Comparison of ENCODE assay signal across 9 mouse cellular contexts in genomic region chr2:59628057-59628901, GRCm38 (mm10). TPM values are rescaled to one million over a fixed set of nuclear protein-coding genes. Genes with fewer than 3 reads are reported as not detected.
DNase-seq lines count a peak whose midpoint lies in the region.
"Had no signal": no experiment of that assay in that cellular context is flagged by ENCODE, and none has a peak within 500 bp of the region (broad histone marks: within the 10 kb centered on the region; RNA-seq: fewer than 3 reads in every experiment).

No protein-coding gene starts in this region.

- DNase-seq in adrenal gland, adult (ENCODE audit: inconsistent age in 2 of 2, low spot score in 1 of 2) = peak; percentile 23 to 78
- no peak for DNase-seq in adrenal gland, postnatal 4 days (ENCODE audit: low spot score in 2 of 2)
- DNase-seq in urinary bladder, postnatal 36 days (ENCODE audit: low spot score in 2 of 2) = peak; percentile 14 to 57
- DNase-seq in urinary bladder, postnatal 4 days (ENCODE audit: low spot score in 2 of 2) = no peak
- DNase-seq in heart, postnatal 4 days = peak; percentile 51
- DNase-seq in layer of hippocampus, adult 9-11 months = peak; percentile 87
- DNase-seq in spleen, adult 12 weeks (ENCODE audit: low spot score) = no peak
- no peak for DNase-seq in embryo, embryonic 10.5 days (ENCODE audit: low spot score)
- DNase-seq: liver, embryonic 13.5 days had no signal

RNA-seq across cellular contexts. Expression of gene Tanc1, which starts 16.4 kb away (rescaled TPM):
- 10 to 100 TPM; 19.9 to 30.8 TPM for total RNA-seq in adrenal gland, postnatal 4 days (2021)
- total RNA-seq in heart, postnatal 4 days (2021) = 10 to 100 TPM; 42.5 to 42.8 TPM

Comparison
In these comparisons a context has a peak if more than half of its experiments do, and no peak if none do; other contexts are left out.
1. DNase-seq: peak in adrenal gland, adult (2 of 2), urinary bladder, postnatal 36 days (2 of 2), heart, postnatal 4 days (single experiment) and layer of hippocampus, adult 9-11 months (single experiment); none in adrenal gland, postnatal 4 days (0 of 2), urinary bladder, postnatal 4 days (0 of 2), spleen, adult 12 weeks (single experiment) and embryo, embryonic 10.5 days (single experiment).